Mouse (Mus musculus) CH12.LX (cell line): ENCODE data around the gene Ttll5.

Experiments used
- CHD2 ChIP-seq: IDR thresholded peaks from 2 replicates; pipeline ENCODE4 v1.6.1; 2011; ENCODE audit warnings: low read length, improper control_type of control experiment
- E2F4 ChIP-seq: IDR thresholded peaks from 2 replicates; pipeline ENCODE4 v1.6.1; 2011; ENCODE audit warnings: low read depth, low read length, improper control_type of control experiment; ENCODE audit not compliant: insufficient replicate concordance
- JUND ChIP-seq: conservative IDR thresholded peaks from 2 replicates; pipeline ENCODE4 v1.6.1; 2011; ENCODE audit warnings: low read depth, low read length, improper control_type of control experiment
- MAZ ChIP-seq: IDR thresholded peaks from 2 replicates; pipeline ENCODE4 v1.6.1; 2012; ENCODE audit warnings: low read depth, mild to moderate bottlenecking, inconsistent platforms, low read length, improper control_type of control experiment, moderate library complexity
- POLR2AphosphoS2 ChIP-seq: IDR thresholded peaks from 2 replicates; pipeline ENCODE4 v1.6.1; 2011; ENCODE audit warnings: low read depth, low read length, improper control_type of control experiment
- USF1 ChIP-seq: IDR thresholded peaks from 2 replicates; pipeline ENCODE4 v1.6.1; 2014; ENCODE audit warnings: low read depth, mild to moderate bottlenecking, inconsistent platforms, low read length, improper control_type of control experiment
- ZNF384 ChIP-seq: IDR thresholded peaks from 2 replicates; pipeline ENCODE4 v1.6.1; 2012; ENCODE audit warnings: low read depth, low read length, improper control_type of control experiment, inconsistent platforms

DNA sequence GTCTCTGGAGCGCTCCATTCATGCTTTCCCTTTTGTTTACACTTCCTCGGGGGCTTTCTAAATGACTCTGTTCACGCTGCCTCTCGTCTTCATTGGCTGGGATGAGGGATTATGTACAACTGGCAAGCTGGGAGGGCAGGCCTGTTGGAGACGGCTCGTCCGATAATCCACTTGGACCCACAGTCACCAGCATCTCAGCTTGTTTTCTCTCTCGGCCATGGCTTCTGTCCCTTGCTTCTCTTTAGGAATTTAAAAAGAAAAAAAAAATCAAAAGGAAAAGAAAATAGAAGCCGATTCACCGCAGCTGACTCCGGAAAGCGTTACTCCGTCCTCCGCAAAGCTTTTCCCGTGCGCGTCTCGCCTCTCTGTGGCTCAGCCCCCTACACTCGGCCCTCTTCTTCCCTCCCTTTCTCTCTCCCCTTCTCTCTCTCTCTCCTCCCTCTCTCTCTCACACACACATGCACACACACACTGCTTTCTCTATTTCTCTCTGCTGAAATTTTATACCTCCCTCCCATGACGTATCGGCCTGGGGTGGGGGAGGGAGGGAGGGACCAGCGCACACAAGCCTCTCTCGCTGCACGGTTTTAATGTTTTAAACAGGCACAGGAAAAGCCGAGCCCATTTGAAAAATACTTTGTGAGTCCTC lies 254.2 kb downstream of the Ttll5 start, which contains the start of gene Tgfb3:
- no peak for TF ChIP-seq JUND
- no peak for TF ChIP-seq MAZ
- TF ChIP-seq USF1 = no peak
- TF ChIP-seq POLR2AphosphoS2 = no peak
- TF ChIP-seq CHD2 = no peak
- TF ChIP-seq E2F4 = no peak
- no peak for TF ChIP-seq ZNF384
